Mouse (Mus musculus) brain, embryonic 18.5 days (tissue): ENCODE measurements around the gene Fgf5.

Experiments
- DNase-seq: peaks from one replicate; pipeline ENCODE4 v3.0.0-alpha.2; 2012; ENCODE audit warnings: low read depth, low spot score

Gene Fgf5

GRCm38 (mm10) chr5:98253838-98254821 is at the start of gene Fgf5:
Gene Fgf5 (plus strand): TSS chr5:98254184.
- DNase-seq: no peak

GRCm38 (mm10) chr5:98212501-98212900 is 41.5 kb upstream of the Fgf5 start:
- no peak for DNase-seq

GRCm38 (mm10) chr5:98221956-98222355 is 32.0 kb upstream of the Fgf5 start:
- no peak for DNase-seq

GRCm38 (mm10) chr5:98226710-98227109 is 27.3 kb upstream of the Fgf5 start:
- DNase-seq: no peak

GRCm38 (mm10) chr5:98229456-98229855 is 24.5 kb upstream of the Fgf5 start:
- DNase-seq: no peak

- no peak for DNase-seq
Measured at GRCm38 (mm10) chr5:98238466-98238865, 15.5 kb upstream of the Fgf5 start.

- DNase-seq: no peak
Measured at GRCm38 (mm10) chr5:98241322-98241829, 12.6 kb upstream of the Fgf5 start.

GRCm38 (mm10) chr5:98245303-98245702 is 8.7 kb upstream of the Fgf5 start:
- no peak for DNase-seq

GRCm38 (mm10) chr5:98245976-98246375 is 8.0 kb upstream of the Fgf5 start:
- no peak for DNase-seq

- DNase-seq: no peak
Measured at GRCm38 (mm10) chr5:98246826-98247225, 7.2 kb upstream of the Fgf5 start.

- no peak for DNase-seq
Measured at GRCm38 (mm10) chr5:98247516-98247915, 6.5 kb upstream of the Fgf5 start.

GRCm38 (mm10) chr5:98253147-98253546 is 837 bp upstream of the Fgf5 start:
- DNase-seq: no peak

GRCm38 (mm10) chr5:98255176-98255575 is 1.2 kb downstream of the Fgf5 start:
- no peak for DNase-seq

GRCm38 (mm10) chr5:98255760-98256490 is 1.9 kb downstream of the Fgf5 start:
- no peak for DNase-seq

- DNase-seq: no peak
Measured at GRCm38 (mm10) chr5:98275318-98275818, 21.4 kb downstream of the Fgf5 start.

- DNase-seq: no peak
Measured at GRCm38 (mm10) chr5:98281993-98282392, 28.0 kb downstream of the Fgf5 start.

GRCm38 (mm10) chr5:98283696-98284478 is 29.9 kb downstream of the Fgf5 start:
- DNase-seq: no peak

- DNase-seq: no peak
Measured at GRCm38 (mm10) chr5:98290642-98291041, 36.7 kb downstream of the Fgf5 start.

GRCm38 (mm10) chr5:98292388-98293048 is 38.5 kb downstream of the Fgf5 start:
- DNase-seq: no peak

GRCm38 (mm10) chr5:98293049-98293715 is 39.2 kb downstream of the Fgf5 start:
- DNase-seq: no peak
